Mouse (Mus musculus) heart, embryonic 10.5 days (tissue): ENCODE results near the gene Pphln1. TPM values are rescaled to one million over a fixed set of nuclear protein-coding genes. Genes with fewer than 3 reads are reported as not detected.
"Not testable (repeated sequence)": the region's sequence is repeated elsewhere in the genome, so short reads cannot be mapped to it uniquely, and the experiment has no call there.

Experiments used
- DNase-seq: peaks from one replicate; pipeline ENCODE4 v3.0.0-alpha.2; 2017; ENCODE audit warnings: low spot score
- H3K27ac ChIP-seq: fragments of 300-500 bp; sonication (generic); 2 replicates; pipeline ENCODE4 v1.5.1; 2016; ENCODE audit warnings: mild to moderate bottlenecking
- H3K27me3 ChIP-seq: fragments of 300-500 bp; sonication (generic); 2 replicates; pipeline ENCODE4 v1.6.1; 2016; ENCODE audit warnings: mild to moderate bottlenecking; ENCODE audit not compliant: poor library complexity, insufficient read depth, severe bottlenecking
- H3K36me3 ChIP-seq: fragments of 300-500 bp; sonication (generic); 2 replicates; pipeline ENCODE4 v1.6.1; 2016; ENCODE audit warnings: mild to moderate bottlenecking, moderate library complexity
- H3K4me1 ChIP-seq: fragments of 300-500 bp; sonication (generic); 2 replicates; pipeline ENCODE4 v1.6.1; 2016; ENCODE audit warnings: mild to moderate bottlenecking
- H3K4me3 ChIP-seq: fragments of 300-500 bp; sonication (generic); 2 replicates; pipeline ENCODE4 v1.5.1; 2016; ENCODE audit warnings: mild to moderate bottlenecking, moderate library complexity
- H3K9me3 ChIP-seq: fragments of 300-500 bp; sonication (generic); 2 replicates; pipeline ENCODE4 v1.6.1; 2016; ENCODE audit warnings: mild to moderate bottlenecking, moderate library complexity
- WGBS: fragments of 180-500 bp; shearing (Covaris S2); methylation state at CpG from one replicate; pipeline ENCODE4 v1.1.7; 2016; 5-methylcytosine and 5-hydroxymethylcytosine counted together
- polyA plus RNA-seq: library from polyadenylated mRNA; unstranded; fragments of >200 nt; fragmentation: Nextera tagmentation; extraction: Ambion mirVana; gene quantifications from 2 replicates; pipeline ENCODE4 v1.2.1, GENCODE M21; 2016

Pphln1 gene
- 58.7 and 64.8 TPM in 2 replicates for polyA plus RNA-seq

- peaks cover 25% of the 10 kb centered on the region for H3K36me3 ChIP-seq
- H3K27me3 ChIP-seq = no peaks in the 10 kb centered on the region
- H3K4me3 ChIP-seq = peak within 1 kb of the TSS; percentile 88
- peak; percentile 93 for DNase-seq
- H3K9me3 ChIP-seq = no peaks in the 10 kb centered on the region
- peak within 1 kb of the TSS; percentile 96 for H3K27ac ChIP-seq
- WGBS = under 1% methylated on average over 100 of the region's 100 CpGs
- peaks cover 22% of the 10 kb centered on the region for H3K4me1 ChIP-seq
Measured at GRCm38 (mm10) chr15:93397826-93398698, at the start of gene Pphln1, which contains the start of gene Zcrb1. Pphln1 (plus strand) TSS chr15:93398350. Zcrb1 (minus strand) TSS chr15:93398334.

DNA sequence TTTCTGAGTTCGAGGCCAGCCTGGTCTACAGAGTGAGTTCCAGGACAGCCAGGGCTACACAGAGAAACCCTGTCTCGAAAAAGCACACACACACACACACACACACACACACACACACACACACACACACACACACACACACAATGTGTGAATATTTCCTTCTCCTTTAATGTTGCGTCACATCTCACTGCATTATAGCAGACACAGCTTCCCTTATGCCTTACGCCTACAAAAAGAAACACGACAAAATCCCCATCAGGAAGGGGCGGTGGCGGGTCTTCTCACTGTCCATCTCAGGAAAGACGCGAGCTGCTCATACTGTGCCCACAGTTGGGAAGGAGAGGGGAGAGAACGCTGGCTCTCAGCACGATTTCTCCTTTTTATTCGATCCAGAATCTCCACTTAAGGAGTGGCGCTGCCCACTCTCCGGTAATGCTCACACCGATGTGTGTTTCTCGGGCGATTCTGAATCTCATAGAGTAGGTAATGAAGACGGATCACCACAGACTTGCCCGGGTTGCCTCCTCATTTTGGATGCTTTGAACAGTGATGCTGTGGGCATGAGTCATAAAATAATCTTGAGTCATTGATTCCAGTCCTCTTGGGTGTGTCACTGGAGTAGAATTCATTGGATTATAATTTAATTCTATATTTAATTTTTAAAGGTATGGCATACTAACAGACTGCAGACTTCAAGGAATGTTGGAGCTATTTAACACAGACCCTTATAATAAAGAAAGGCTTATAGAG lies 39.6 kb upstream of the Pphln1 start:
- whole genome bisulfite sequencing = 88% methylated on average over 19 of the region's 19 CpGs
- no peak for DNase-seq

DNA sequence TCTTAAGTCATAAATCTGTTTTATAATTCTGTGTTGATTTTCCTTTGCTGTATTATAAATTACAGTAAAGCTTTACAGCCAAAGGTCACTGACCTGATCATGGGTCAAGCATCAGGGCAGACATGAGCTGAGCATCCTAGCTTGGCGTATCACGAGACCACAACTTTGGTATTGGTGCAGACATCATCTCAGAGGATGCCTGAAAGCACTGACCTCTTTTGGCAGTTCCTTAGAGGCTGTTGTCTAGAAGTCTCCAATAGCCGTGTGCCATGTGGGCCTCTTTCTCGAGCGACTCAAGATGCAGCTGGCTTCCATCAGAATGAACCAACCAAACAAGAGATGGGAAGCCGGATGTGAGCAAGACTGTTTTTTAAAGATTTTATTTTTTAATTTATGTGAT lies 32.6 kb upstream of the Pphln1 start:
- Histone ChIP-seq H3K4me1 (no peaks in the 10 kb centered on the region), H3K9me3 (no peaks in the 10 kb centered on the region), H3K27ac (no peak overlapping the region), H3K27me3 (no peaks in the 10 kb centered on the region), H3K36me3 (no peaks in the 10 kb centered on the region), H3K4me3 (no peak overlapping the region)
- DNase-seq = peak; percentile 25
- WGBS = 82% methylated on average over 6 of the region's 6 CpGs

More for the DNA sequence above, 39.6 kb upstream of the Pphln1 start:
- no peak overlapping the region for H3K4me3 ChIP-seq
- no peaks in the 10 kb centered on the region for H3K4me1 ChIP-seq
- no peak overlapping the region for H3K27ac ChIP-seq
- no peaks in the 10 kb centered on the region for H3K36me3 ChIP-seq
- no peaks in the 10 kb centered on the region for H3K9me3 ChIP-seq
- H3K27me3 ChIP-seq = no peaks in the 10 kb centered on the region

DNA sequence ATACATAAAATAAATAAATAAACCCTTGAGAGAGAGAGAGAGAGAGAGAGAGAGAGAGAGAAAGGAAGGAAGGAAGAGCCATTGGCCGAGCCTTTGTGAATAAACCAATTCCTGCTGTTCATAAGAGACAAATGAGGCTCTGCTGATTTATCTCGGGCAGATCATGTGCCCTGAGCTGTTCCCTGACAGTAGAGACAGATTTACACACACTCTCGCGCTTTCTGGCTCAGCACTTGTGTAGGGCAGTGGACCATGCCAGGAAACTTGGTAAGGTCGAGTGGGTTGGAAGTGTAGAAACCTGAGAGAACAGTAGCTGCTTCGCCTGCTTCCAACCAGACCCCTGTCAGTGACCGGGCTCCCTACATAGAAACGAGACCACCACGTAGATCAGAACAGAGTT lies 29.6 kb upstream of the Pphln1 start:
- WGBS = 68% methylated on average over 9 of the region's 9 CpGs
- DNase-seq = no peak
- no peaks in the 10 kb centered on the region for H3K36me3 ChIP-seq
- no peaks in the 10 kb centered on the region for H3K27me3 ChIP-seq
- no peaks in the 10 kb centered on the region for H3K9me3 ChIP-seq
- no peak overlapping the region for H3K27ac ChIP-seq
- no peaks in the 10 kb centered on the region for H3K4me1 ChIP-seq
- no peak overlapping the region for H3K4me3 ChIP-seq

DNA sequence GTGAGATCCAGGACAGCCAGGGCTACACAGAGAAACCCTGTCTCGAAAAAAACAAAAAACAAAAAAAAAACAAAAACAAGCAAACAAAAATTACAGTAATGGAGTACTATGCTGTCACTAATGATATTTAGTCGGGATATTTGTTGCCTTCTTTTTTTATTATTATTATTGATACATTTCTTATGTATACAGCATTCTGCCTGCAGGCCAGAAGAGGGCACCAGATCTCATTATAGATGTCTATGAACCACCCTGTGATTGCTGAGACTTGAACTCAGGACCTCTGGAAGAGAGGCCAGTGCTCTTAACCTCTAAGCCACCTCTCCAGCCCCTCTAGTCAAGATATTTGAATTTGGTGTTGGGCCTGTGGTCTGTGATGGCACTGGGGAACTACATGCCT lies 26.3 kb upstream of the Pphln1 start:
- no peaks in the 10 kb centered on the region for H3K27me3 ChIP-seq
- H3K27ac ChIP-seq = no peak overlapping the region
- no peaks in the 10 kb centered on the region for H3K36me3 ChIP-seq
- H3K9me3 ChIP-seq = no peaks in the 10 kb centered on the region
- 78% methylated on average over 2 of the region's 2 CpGs for WGBS
- DNase-seq = no peak
- no peaks in the 10 kb centered on the region for H3K4me1 ChIP-seq
- no peak overlapping the region for H3K4me3 ChIP-seq

- H3K9me3 ChIP-seq, H3K4me3 ChIP-seq, H3K27me3 ChIP-seq, H3K27ac ChIP-seq, H3K4me1 ChIP-seq, H3K36me3 ChIP-seq: not testable (repeated sequence)
- peak; percentile 75 for DNase-seq
Measured at GRCm38 (mm10) chr15:93372525-93373119, 25.5 kb upstream of the Pphln1 start.

- H3K27me3 ChIP-seq = no peaks in the 10 kb centered on the region
- 85% methylated on average over 5 of the region's 5 CpGs for WGBS
- DNase-seq = peak; percentile 42
- H3K4me3 ChIP-seq = no peak overlapping the region
- H3K9me3 ChIP-seq = no peaks in the 10 kb centered on the region
- H3K4me1 ChIP-seq = no peaks in the 10 kb centered on the region
- H3K27ac ChIP-seq = no peak overlapping the region
- no peaks in the 10 kb centered on the region for H3K36me3 ChIP-seq
Measured at GRCm38 (mm10) chr15:93375696-93376095, 22.5 kb upstream of the Pphln1 start.

GRCm38 (mm10) chr15:93379177-93379576 lies 19.0 kb upstream of the Pphln1 start:
- Histone ChIP-seq H3K27me3 (no peaks in the 10 kb centered on the region), H3K4me3 (no peak overlapping the region), H3K4me1 (no peaks in the 10 kb centered on the region), H3K27ac (no peak overlapping the region), H3K36me3 (no peaks in the 10 kb centered on the region; the same call in 1 of the 2 replicates), H3K9me3 (no peaks in the 10 kb centered on the region)
- peak; percentile 53 for DNase-seq
- WGBS = 63% methylated on average over 3 of the region's 3 CpGs

GRCm38 (mm10) chr15:93381337-93381736 lies 16.8 kb upstream of the Pphln1 start:
- peaks cover 15% of the 10 kb centered on the region for H3K36me3 ChIP-seq
- H3K9me3 ChIP-seq = no peaks in the 10 kb centered on the region
- no peaks in the 10 kb centered on the region for H3K4me1 ChIP-seq
- WGBS = 69% methylated on average over 5 of the region's 5 CpGs
- no peaks in the 10 kb centered on the region for H3K27me3 ChIP-seq
- H3K4me3 ChIP-seq = no peak overlapping the region
- no peak overlapping the region for H3K27ac ChIP-seq
- peak; percentile 53 for DNase-seq

DNA sequence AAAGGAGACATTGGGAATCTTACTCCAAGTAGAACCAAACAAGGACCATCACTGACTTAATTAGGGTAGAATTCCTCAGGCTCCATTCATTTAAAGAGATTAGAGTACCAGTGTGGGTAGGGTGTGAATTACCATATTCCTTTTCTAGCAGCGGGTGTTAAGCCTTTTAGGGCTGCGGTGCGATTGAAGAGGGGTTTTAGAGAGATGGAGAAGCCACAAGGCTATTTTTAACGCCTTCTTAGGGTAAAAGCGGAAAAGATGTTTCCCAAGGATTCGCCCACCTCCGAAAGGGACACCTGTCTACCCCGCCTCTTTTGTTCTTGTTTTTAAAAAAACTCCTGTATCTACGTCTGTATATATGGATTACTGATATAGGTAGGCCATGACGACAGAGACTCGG lies 881 bp upstream of the Pphln1 start:
- DNase-seq = no peak
- Histone ChIP-seq H3K9me3 (no peaks in the 10 kb centered on the region), H3K36me3 (peaks cover 31% of the 10 kb centered on the region), H3K27me3 (no peaks in the 10 kb centered on the region), H3K4me1 (peaks cover 22% of the 10 kb centered on the region), H3K27ac (peak overlapping the region; percentile 96; the same call in 1 of the 2 replicates), H3K4me3 (peak overlapping the region; percentile 88)
- under 1% methylated on average over 11 of the region's 11 CpGs for WGBS

- Histone ChIP-seq H3K4me1 (peaks cover 22% of the 10 kb centered on the region), H3K9me3 (no peaks in the 10 kb centered on the region), H3K27me3 (no peaks in the 10 kb centered on the region), H3K36me3 (peaks cover 17% of the 10 kb centered on the region), H3K4me3 (peak overlapping the region; percentile 88), H3K27ac (peak overlapping the region; percentile 96)
- DNase-seq = no peak
- WGBS = 2% methylated on average over 36 of the region's 36 CpGs
Measured at GRCm38 (mm10) chr15:93398699-93399540, 770 bp downstream of the Pphln1 start.

DNA sequence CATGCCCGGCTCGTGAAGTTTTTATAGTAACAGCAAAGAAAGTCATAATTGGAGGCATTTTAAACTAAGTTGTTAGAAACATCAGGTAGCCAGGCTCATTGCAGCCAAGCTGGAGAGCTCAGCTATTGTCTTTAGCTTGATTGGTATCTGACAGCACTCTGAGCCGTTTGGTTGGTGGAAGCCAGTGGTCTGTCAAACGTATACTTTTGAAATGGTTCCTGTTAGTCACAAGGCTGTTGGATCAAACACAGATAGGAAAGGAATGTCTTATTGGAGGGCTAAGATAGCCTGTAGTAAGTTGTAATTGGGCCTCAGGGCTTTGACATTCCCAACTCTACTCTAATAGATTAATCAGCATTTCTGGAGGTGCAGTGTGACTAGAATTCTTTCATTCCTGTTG lies 3.3 kb downstream of the Pphln1 start:
- no peak overlapping the region for H3K27ac ChIP-seq
- peaks cover 21% of the 10 kb centered on the region for H3K4me1 ChIP-seq
- peaks cover 2% of the 10 kb centered on the region for H3K36me3 ChIP-seq
- no peaks in the 10 kb centered on the region for H3K9me3 ChIP-seq
- 54% methylated on average over 4 of the region's 4 CpGs for WGBS
- H3K4me3 ChIP-seq = no peak overlapping the region
- no peak for DNase-seq
- H3K27me3 ChIP-seq = no peaks in the 10 kb centered on the region
